Mouse (Mus musculus) CH12.LX (cell line): ENCODE measurements at regions not wholly inside any gene's neighbourhood (a gene's known extent, or its start where the extent isn't known, plus 50 kb on each side); places are given as distances from the start of the nearest gene placed in this dataset.

ENCODE experiments used
- BHLHE40 ChIP-seq: IDR thresholded peaks from 2 replicates; pipeline ENCODE4 v1.6.1; 2011; ENCODE audit warnings: mild to moderate bottlenecking, low read depth, low read length, improper control_type of control experiment
- CHD1 ChIP-seq: IDR thresholded peaks from 2 replicates; pipeline ENCODE4 v1.6.1; 2012; ENCODE audit warnings: low read depth, low read length, improper control_type of control experiment, inconsistent platforms
- CTCF ChIP-seq, 2 experiments: IDR thresholded peaks in 1 of 2; conservative IDR thresholded peaks in 1 of 2; 2 replicates each; pipeline ENCODE4 v1.5.1; 2011 to 2012; ENCODE audit warnings: low read depth in 2 of 2, low read length in 2 of 2, improper control_type of control experiment in 1 of 2, inconsistent platforms in 1 of 2, mild to moderate bottlenecking in 1 of 2, moderate library complexity in 1 of 2
- E2F4 ChIP-seq: IDR thresholded peaks from 2 replicates; pipeline ENCODE4 v1.6.1; 2011; ENCODE audit warnings: low read depth, low read length, improper control_type of control experiment; ENCODE audit not compliant: insufficient replicate concordance
- ELF1 ChIP-seq: IDR thresholded peaks from 2 replicates; pipeline ENCODE4 v1.6.1; 2014; ENCODE audit warnings: low read depth, mild to moderate bottlenecking, inconsistent platforms, low read length, improper control_type of control experiment
- EP300 ChIP-seq: IDR thresholded peaks from 2 replicates; pipeline ENCODE4 v1.6.1; 2011; ENCODE audit warnings: low read length, improper control_type of control experiment
- ETS1 ChIP-seq: conservative IDR thresholded peaks from 2 replicates; pipeline ENCODE4 v1.6.1; 2012; ENCODE audit warnings: low read depth, mild to moderate bottlenecking, inconsistent platforms, low read length, improper control_type of control experiment, moderate library complexity
- NELFE ChIP-seq: IDR thresholded peaks from 2 replicates; pipeline ENCODE4 v1.6.1; 2011; ENCODE audit warnings: low read depth, low read length, improper control_type of control experiment
- RCOR1 ChIP-seq: conservative IDR thresholded peaks from 2 replicates; pipeline ENCODE4 v1.6.1; 2012; ENCODE audit warnings: low read depth, mild to moderate bottlenecking, inconsistent platforms, low read length, improper control_type of control experiment
- TCF12 ChIP-seq: IDR thresholded peaks from 2 replicates; pipeline ENCODE4 v1.6.1; 2014; ENCODE audit warnings: low read depth, mild to moderate bottlenecking, inconsistent platforms, low read length, improper control_type of control experiment

DNA sequence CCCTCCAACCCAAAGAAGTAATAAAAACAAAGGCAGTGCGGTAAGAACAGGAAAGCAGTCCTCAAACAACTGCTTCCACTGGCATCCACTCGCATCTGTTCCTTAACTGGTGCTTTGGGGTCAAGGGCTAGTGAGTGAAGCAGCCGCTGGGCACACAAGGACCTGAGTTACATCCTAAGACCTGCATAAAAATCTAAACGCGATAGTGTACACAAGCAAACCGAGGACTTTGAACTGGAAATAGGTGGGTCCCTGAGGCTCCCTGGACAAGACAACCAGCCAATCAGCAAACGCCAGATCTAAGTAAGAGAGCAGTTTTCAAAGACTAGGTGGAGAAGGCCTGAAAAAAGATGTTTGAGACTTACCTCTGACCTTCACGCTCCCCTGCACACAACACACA lies 66.8 kb upstream of the Plcz1 start:
- no peak for TF ChIP-seq E2F4
- TF ChIP-seq CTCF (conservative IDR thresholded peaks at IDR 0.05 in 1 of 2, IDR thresholded peaks at IDR 0.05 in 1 of 2; ENCODE audit: low read depth in 2 of 2, low read length in 2 of 2) = no peak
- TF ChIP-seq CHD1 = no peak
- TF ChIP-seq TCF12 = no peak
- no peak for TF ChIP-seq RCOR1
- TF ChIP-seq ETS1 = no peak
- no peak for TF ChIP-seq EP300
- no peak for TF ChIP-seq BHLHE40
- TF ChIP-seq NELFE = no peak
- TF ChIP-seq ELF1 = no peak
